In genomic region chr11:102040138-102040524, GRCm38 (mm10) we compare ENCODE assay signal across 8 mouse cellular contexts. TPM values are rescaled to one million over a fixed set of nuclear protein-coding genes. Genes with fewer than 3 reads are reported as not detected.
A peak's percentile ranks its signal among the peaks of the same experiment; 100 is the strongest.
DNase-seq lines count a peak whose midpoint lies in the region; ATAC-seq lines count a peak whose summit lies in the region.

No protein-coding gene starts in this region.

- peaks cover 5% of the 10 kb centered on the region; the same call in 1 of the 2 replicates for H3K9me3 ChIP-seq in hindbrain, embryonic 14.5 days (ENCODE audit: control insufficient read depth, low read length)

- H3K4me1 ChIP-seq in hindbrain, embryonic 14.5 days (replicated peaks; ENCODE audit: control insufficient read depth, insufficient read depth, low read length): no peaks in the 10 kb centered on the region

- H3K4me3 ChIP-seq in hindbrain, embryonic 14.5 days (replicated peaks; ENCODE audit: low read length): no peak overlapping the region

- 0 out of 2 replicates have a peak overlapping the region, but pooled peaks have one; percentile 4 for H3K4me2 ChIP-seq in hindbrain, embryonic 14.5 days (replicated peaks)

- no peaks in the 10 kb centered on the region for H3K27me3 ChIP-seq in hindbrain, embryonic 14.5 days (ENCODE audit: control insufficient read depth, insufficient read depth, low read length)

- WGBS in hindbrain, embryonic 14.5 days: under 1% methylated on average over 9 of the region's 9 CpGs

- ATAC-seq in hindbrain, embryonic 14.5 days (ENCODE audit: low FRiP score): peak; percentile 77
- peak; percentile 88 for ATAC-seq in megakaryocyte, adult 5-6 weeks (ENCODE audit: poor library complexity, severe bottlenecking)
- no peak for ATAC-seq in inflammation-experienced regulatory T-cells, adult 6 months

- DNase-seq in R1 (ENCODE audit: low read depth, low spot score): peak; percentile 97
- peak; percentile 90 for DNase-seq in cerebellum, adult 8-10 months
- peak; percentile 65 to 66 for DNase-seq in frontal cortex, postnatal 25 days (ENCODE audit: low spot score in 2 of 2)
- DNase-seq in hindbrain, embryonic 14.5 days (ENCODE audit: low spot score): peak; percentile 88
- peak; percentile 69 to 71 for DNase-seq in layer of hippocampus, postnatal 36 days
- DNase-seq in right cerebral cortex, postnatal 4 days: peak; percentile 89

- no peaks in the 10 kb centered on the region for H3K36me3 ChIP-seq in hindbrain, embryonic 14.5 days (replicated peaks; ENCODE audit: control insufficient read depth, insufficient read depth)

- no peak overlapping the region for H3K9ac ChIP-seq in hindbrain, embryonic 14.5 days

- H3K27ac ChIP-seq in hindbrain, embryonic 14.5 days: no peak overlapping the region

RNA-seq across cellular contexts. Expression of gene Cd300lg, which starts 1.2 kb away (rescaled TPM):
- 0.27 TPM in 1 of 2 replicates, not detected in the other for polyA plus RNA-seq in hindbrain, embryonic 14.5 days (2014; fragmentation: Nextera tagmentation; extraction: Ambion mirVana)
- not detected for total RNA-seq in layer of hippocampus, postnatal 36 days (2021)
- 56.1 and 63.1 TPM in 2 replicates for total RNA-seq in megakaryocyte, adult 5-6 weeks (2015)
- 37.9 and 40.4 TPM in 2 replicates for total RNA-seq in megakaryocyte, adult 5-6 weeks (2017)
- polyA plus RNA-seq in inflammation-experienced regulatory T-cells, adult 6 months (2017; shearing (Covaris generic)): under 1 TPM in 1 of 3 experiments, not detected in 2; 0.14 TPM

RNA-seq across cellular contexts. Expression of gene Mpp3, which starts 11.9 kb away (rescaled TPM):
- polyA plus RNA-seq in hindbrain, embryonic 14.5 days (2014; fragmentation: Nextera tagmentation; extraction: Ambion mirVana): 53.5 and 57.2 TPM in 2 replicates
- total RNA-seq in layer of hippocampus, postnatal 36 days (2021): 10 to 100 TPM; 88.5 to 90.2 TPM
- not detected in 2 replicates for total RNA-seq in megakaryocyte, adult 5-6 weeks (2015)
- not detected in 2 replicates for total RNA-seq in megakaryocyte, adult 5-6 weeks (2017)
- under 1 TPM in 1 of 3 experiments, not detected in 2; 0.25 TPM for polyA plus RNA-seq in inflammation-experienced regulatory T-cells, adult 6 months (2017; shearing (Covaris generic))

RNA-seq across cellular contexts. Expression of gene Mpp2, which starts 48.2 kb away (rescaled TPM):
- 24.3 and 24.6 TPM in 2 replicates for polyA plus RNA-seq in hindbrain, embryonic 14.5 days (2014; fragmentation: Nextera tagmentation; extraction: Ambion mirVana)
- 100 to 1,000 TPM; 138 to 139 TPM for total RNA-seq in layer of hippocampus, postnatal 36 days (2021)
- total RNA-seq in megakaryocyte, adult 5-6 weeks (2015): 0.02 and 0.57 TPM in 2 replicates
- 0.11 TPM in 1 of 2 replicates, not detected in the other for total RNA-seq in megakaryocyte, adult 5-6 weeks (2017)
- 1 to 10 TPM; 1.8 to 6.9 (median 3.5) TPM for polyA plus RNA-seq in inflammation-experienced regulatory T-cells, adult 6 months (2017; shearing (Covaris generic))

RNA-seq across cellular contexts. Expression of gene Dusp3, which starts 53.3 kb away (rescaled TPM):
- polyA plus RNA-seq in hindbrain, embryonic 14.5 days (2014; fragmentation: Nextera tagmentation; extraction: Ambion mirVana): 24.0 and 24.7 TPM in 2 replicates
- 100 to 1,000 TPM; 138 to 158 TPM for total RNA-seq in layer of hippocampus, postnatal 36 days (2021)
- 24.9 and 30.3 TPM in 2 replicates for total RNA-seq in megakaryocyte, adult 5-6 weeks (2015)
- 21.9 and 25.2 TPM in 2 replicates for total RNA-seq in megakaryocyte, adult 5-6 weeks (2017)
- polyA plus RNA-seq in inflammation-experienced regulatory T-cells, adult 6 months (2017; shearing (Covaris generic)): 1 to 10 TPM; 1.1 to 4.3 (median 1.3) TPM

RNA-seq across cellular contexts. Expression of gene Cfap97d1, which starts 56.1 kb away (rescaled TPM):
- polyA plus RNA-seq in hindbrain, embryonic 14.5 days (2014; fragmentation: Nextera tagmentation; extraction: Ambion mirVana): not detected in 2 replicates
- total RNA-seq in layer of hippocampus, postnatal 36 days (2021): not detected
- not detected in 2 replicates for total RNA-seq in megakaryocyte, adult 5-6 weeks (2015)
- not detected in 2 replicates for total RNA-seq in megakaryocyte, adult 5-6 weeks (2017)
- not detected for polyA plus RNA-seq in inflammation-experienced regulatory T-cells, adult 6 months (2017; shearing (Covaris generic))

Comparison
In these comparisons a context has a peak if more than half of its experiments do, and no peak if none do; other contexts are left out.
1. RNA of gene Cd300lg, which starts 1.2 kb away (total RNA-seq): 37.9 to 63.1 TPM in megakaryocyte, adult 5-6 weeks; not detected in layer of hippocampus, postnatal 36 days; every median in the first group is over 10 times any median in the second.
2. RNA of gene Mpp3, which starts 11.9 kb away (total RNA-seq): 88.5 to 90.2 TPM in layer of hippocampus, postnatal 36 days; not detected in megakaryocyte, adult 5-6 weeks; every median in the first group is over 10 times any median in the second.
3. RNA of gene Mpp2, which starts 48.2 kb away (total RNA-seq): 138 to 139 TPM in layer of hippocampus, postnatal 36 days; 0.02 to 0.57 TPM in megakaryocyte, adult 5-6 weeks; every median in the first group is over 10 times any median in the second.
4. Peak in every context shown above with its lines, with median percentiles within 50 percentile points of each other: DNase-seq.